Mouse (Mus musculus): ENCODE measurements around the gene Mrap. TPM values are rescaled to one million over a fixed set of nuclear protein-coding genes. Genes with fewer than 3 reads are reported as not detected.

Mrap gene
- not detected for total RNA-seq (2023)

GRCm38 (mm10) chr16:90738092-90738956, at the start of gene Mrap:
TSS of gene Mrap (plus strand) at chr16:90738207.

DNA sequence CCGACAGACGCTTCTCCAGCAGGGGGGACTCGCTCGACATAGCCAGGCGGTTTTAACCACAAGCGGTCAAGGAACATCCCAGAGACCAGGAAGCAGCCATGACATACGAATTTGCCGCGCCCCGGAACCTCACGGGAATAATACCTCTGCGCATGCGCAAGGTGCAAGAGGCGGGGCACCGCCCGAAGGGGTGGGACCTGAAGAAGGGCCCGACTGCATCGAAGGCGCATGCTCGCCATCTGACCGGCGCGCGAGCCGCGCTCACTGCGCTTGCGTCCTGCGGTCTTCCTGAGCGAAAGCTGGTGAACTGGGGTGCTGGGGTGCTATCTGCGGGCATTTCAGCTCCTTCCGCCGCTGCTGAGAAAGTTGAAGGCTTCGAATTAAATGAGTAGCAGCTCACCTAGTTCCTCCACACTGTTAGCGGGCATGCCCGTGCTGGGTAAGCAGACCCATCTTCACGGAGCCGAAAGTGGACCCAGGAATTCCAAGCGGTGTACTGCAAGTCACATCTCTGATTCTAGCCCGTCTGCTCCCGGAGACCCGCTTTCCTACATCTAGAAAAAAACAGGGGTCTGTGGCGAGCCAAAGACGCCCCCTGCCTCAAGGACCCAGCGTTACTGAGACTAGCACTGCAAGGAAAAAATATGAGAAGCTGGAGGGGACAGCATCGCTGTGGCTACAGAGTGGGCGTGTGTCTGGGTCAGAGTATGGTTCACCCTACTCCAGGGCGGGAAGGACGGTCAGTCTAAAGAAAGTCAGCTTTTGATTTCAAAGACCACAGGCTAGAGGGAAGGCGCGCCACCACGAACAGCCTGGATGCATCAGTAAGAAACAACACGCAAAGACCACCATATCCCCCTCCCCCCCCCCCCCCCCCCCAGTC, 10.5 kb upstream of the Mrap start, which contains the start of gene Mis18a:
Gene Mis18a (minus strand): TSS at position 172 of the 883 bp plus-strand sequence.

Other genes with a start within 250 kb of the Mrap start
- gene Mis18a, start 10.8 kb upstream of the Mrap start, total RNA-seq (2023), result 22.6 TPM
- 42.1 TPM for gene Urb1, start 72.2 kb downstream of the Mrap start, total RNA-seq (2023)
- gene Eva1c, start 88.5 kb downstream of the Mrap start, total RNA-seq (2023), result not detected
- 14.0 TPM for gene Cfap298, start 196.9 kb downstream of the Mrap start, total RNA-seq (2023)

All from CD8-positive naive resting alpha-beta T cell, adult 57 days (primary cell).